Mouse (Mus musculus) heart, embryonic 16.5 days (tissue): ENCODE measurements around the gene Plekha5. TPM values are rescaled to one million over a fixed set of nuclear protein-coding genes. Genes with fewer than 3 reads are reported as not detected.

Source experiments
- ATAC-seq: fragments of 200-750 bp; cut with Nextera tagmentation; replicated peaks from 2 replicates; pipeline ENCODE4 v1.8.0; 2017; ENCODE audit warnings: moderate number of reproducible peaks; ENCODE audit not compliant: insufficient read depth, low FRiP score; ENCODE audit errors: extremely low read depth
- H3K27ac ChIP-seq: fragments of 300-500 bp; sonication (generic); 2 replicates; pipeline ENCODE4 v1.5.1; 2014; ENCODE audit warnings: mild to moderate bottlenecking, low read length, control low read depth, moderate library complexity
- H3K27me3 ChIP-seq: fragments of 300-500 bp; sonication (generic); 2 replicates; pipeline ENCODE4 v1.6.1; 2014; ENCODE audit warnings: low read length, mixed read lengths; ENCODE audit not compliant: control insufficient read depth, insufficient read depth
- H3K36me3 ChIP-seq: fragments of 300-500 bp; sonication (generic); 2 replicates; pipeline ENCODE4 v1.6.1; 2014; ENCODE audit not compliant: control insufficient read depth, insufficient read depth
- H3K4me1 ChIP-seq: fragments of 300-500 bp; sonication (generic); 2 replicates; pipeline ENCODE4 v1.6.1; 2014; ENCODE audit warnings: low read length, mixed read lengths; ENCODE audit not compliant: control insufficient read depth, insufficient read depth
- H3K4me2 ChIP-seq: fragments of 300-500 bp; sonication (generic); 2 replicates; pipeline ENCODE4 v1.6.1; 2014; ENCODE audit warnings: low read depth, mild to moderate bottlenecking, control low read depth, low read length
- H3K4me3 ChIP-seq: fragments of 300-500 bp; sonication (generic); 2 replicates; pipeline ENCODE4 v1.5.1; 2014; ENCODE audit warnings: mild to moderate bottlenecking, control low read depth, low read length
- H3K9ac ChIP-seq: fragments of 300-500 bp; sonication (generic); 2 replicates; pipeline ENCODE4 v1.6.1; 2014; ENCODE audit warnings: low read length, control low read depth
- H3K9me3 ChIP-seq: fragments of 300-500 bp; sonication (generic); replicated peaks from 2 replicates; pipeline ENCODE4 v1.6.1; 2016; ENCODE audit warnings: low read length; ENCODE audit not compliant: control insufficient read depth
- WGBS: fragments of 180-500 bp; shearing (Covaris S2); extraction: QIAGEN DNeasy Blood & Tissue Kit; methylation state at CpG from one replicate; pipeline ENCODE4 v1.1.7; 2014; 5-methylcytosine and 5-hydroxymethylcytosine counted together
- polyA plus RNA-seq: library from polyadenylated mRNA; unstranded; fragments of >200 nt; fragmentation: Nextera tagmentation; extraction: Ambion mirVana; gene quantifications from 2 replicates; pipeline ENCODE4 v1.2.1, GENCODE M21; 2015

Plekha5 gene
- polyA plus RNA-seq, 1 experiment from 2014 or later: 27.8 TPM

GRCm38 (mm10) chr6:140624096-140625051 is 200.5 kb downstream of the Plekha5 start:
- Histone ChIP-seq H3K4me2 (peak overlapping the region; percentile 87), H3K9ac (peak overlapping the region; percentile 99), H3K9me3 (no peaks in the 10 kb centered on the region), H3K4me3 (peak overlapping the region; percentile 95), H3K36me3 (no peaks in the 10 kb centered on the region), H3K27ac (peak overlapping the region; percentile 97), H3K27me3 (no peaks in the 10 kb centered on the region), H3K4me1 (peaks cover 26% of the 10 kb centered on the region)
- under 1% methylated on average over 80 of the region's 80 CpGs for whole genome bisulfite sequencing
- ATAC-seq: peak; percentile 23

- H3K4me1 ChIP-seq: peaks cover 30% of the 10 kb centered on the region
- ATAC-seq: no peak
Measured at GRCm38 (mm10) chr6:140629176-140629859, 205.5 kb downstream of the Plekha5 start.

GRCm38 (mm10) chr6:140630306-140630705 is 206.5 kb downstream of the Plekha5 start:
- H3K4me3 ChIP-seq: no peak overlapping the region
- H3K4me1 ChIP-seq: peaks cover 30% of the 10 kb centered on the region
- H3K27ac ChIP-seq: no peak overlapping the region
- H3K36me3 ChIP-seq: peaks cover 10% of the 10 kb centered on the region
- ATAC-seq: no peak
- no peak overlapping the region for H3K4me2 ChIP-seq
- WGBS: 78% methylated on average over 4 of the region's 4 CpGs
- H3K9me3 ChIP-seq: no peaks in the 10 kb centered on the region
- H3K9ac ChIP-seq: no peak overlapping the region
- H3K27me3 ChIP-seq: no peaks in the 10 kb centered on the region

More at GRCm38 (mm10) chr6:140629176-140629859, 205.5 kb downstream of the Plekha5 start:
- H3K27ac ChIP-seq: no peak overlapping the region
- H3K4me3 ChIP-seq: no peak overlapping the region
- no peak overlapping the region for H3K9ac ChIP-seq
- no peak overlapping the region for H3K4me2 ChIP-seq
- H3K27me3 ChIP-seq: no peaks in the 10 kb centered on the region
- peaks cover 7% of the 10 kb centered on the region for H3K36me3 ChIP-seq
- no peaks in the 10 kb centered on the region for H3K9me3 ChIP-seq
- WGBS: 87% methylated on average over 4 of the region's 4 CpGs

- H3K9ac ChIP-seq: no peak overlapping the region
Measured at GRCm38 (mm10) chr6:140633616-140634015, 209.8 kb downstream of the Plekha5 start.

GRCm38 (mm10) chr6:140636290-140636689 is 212.4 kb downstream of the Plekha5 start:
- Histone ChIP-seq H3K9ac (no peak overlapping the region), H3K4me1 (peaks cover 4% of the 10 kb centered on the region), H3K4me2 (no peak overlapping the region), H3K36me3 (peaks cover 45% of the 10 kb centered on the region), H3K9me3 (no peaks in the 10 kb centered on the region), H3K27ac (no peak overlapping the region), H3K27me3 (no peaks in the 10 kb centered on the region), H3K4me3 (no peak overlapping the region)
- ATAC-seq: no peak
- 91% methylated on average over 4 of the region's 4 CpGs for WGBS

More at GRCm38 (mm10) chr6:140633616-140634015, 209.8 kb downstream of the Plekha5 start:
- H3K9me3 ChIP-seq: no peaks in the 10 kb centered on the region
- no peak overlapping the region for H3K4me3 ChIP-seq
- H3K36me3 ChIP-seq: peaks cover 30% of the 10 kb centered on the region
- 0 out of 2 replicates have a peak, but pooled peaks have one; percentile 38 for ATAC-seq
- H3K27me3 ChIP-seq: no peaks in the 10 kb centered on the region
- WGBS: 61% methylated on average over 8 of the region's 8 CpGs
- H3K4me2 ChIP-seq: no peak overlapping the region
- H3K27ac ChIP-seq: peak overlapping the region; percentile 44
- H3K4me1 ChIP-seq: peaks cover 7% of the 10 kb centered on the region

- no peaks in the 10 kb centered on the region for H3K4me1 ChIP-seq
- WGBS: 92% methylated on average over 7 of the region's 7 CpGs
Measured at GRCm38 (mm10) chr6:140642010-140642409, 218.2 kb downstream of the Plekha5 start.

GRCm38 (mm10) chr6:140642655-140643054 is 218.8 kb downstream of the Plekha5 start:
- ATAC-seq: no peak
- Histone ChIP-seq H3K27me3 (no peaks in the 10 kb centered on the region), H3K4me1 (no peaks in the 10 kb centered on the region), H3K9me3 (no peaks in the 10 kb centered on the region), H3K27ac (no peak overlapping the region), H3K4me3 (no peak overlapping the region), H3K4me2 (no peak overlapping the region), H3K9ac (no peak overlapping the region), H3K36me3 (peaks cover 52% of the 10 kb centered on the region)
- 92% methylated on average over 12 of the region's 12 CpGs for WGBS

More at GRCm38 (mm10) chr6:140642010-140642409, 218.2 kb downstream of the Plekha5 start:
- Histone ChIP-seq H3K4me3 (no peak overlapping the region), H3K9me3 (no peaks in the 10 kb centered on the region), H3K27me3 (no peaks in the 10 kb centered on the region), H3K4me2 (no peak overlapping the region), H3K36me3 (peaks cover 49% of the 10 kb centered on the region), H3K9ac (no peak overlapping the region), H3K27ac (no peak overlapping the region)
- no peak for ATAC-seq

GRCm38 (mm10) chr6:140645931-140646330 is 222.1 kb downstream of the Plekha5 start:
- Histone ChIP-seq H3K9me3 (no peaks in the 10 kb centered on the region), H3K27ac (no peak overlapping the region), H3K4me3 (no peak overlapping the region), H3K9ac (no peak overlapping the region), H3K4me2 (no peak overlapping the region), H3K36me3 (peaks cover 43% of the 10 kb centered on the region), H3K4me1 (no peaks in the 10 kb centered on the region), H3K27me3 (no peaks in the 10 kb centered on the region)
- ATAC-seq: no peak
